Mouse (Mus musculus): ENCODE data around the gene Gmppb.

DNA sequence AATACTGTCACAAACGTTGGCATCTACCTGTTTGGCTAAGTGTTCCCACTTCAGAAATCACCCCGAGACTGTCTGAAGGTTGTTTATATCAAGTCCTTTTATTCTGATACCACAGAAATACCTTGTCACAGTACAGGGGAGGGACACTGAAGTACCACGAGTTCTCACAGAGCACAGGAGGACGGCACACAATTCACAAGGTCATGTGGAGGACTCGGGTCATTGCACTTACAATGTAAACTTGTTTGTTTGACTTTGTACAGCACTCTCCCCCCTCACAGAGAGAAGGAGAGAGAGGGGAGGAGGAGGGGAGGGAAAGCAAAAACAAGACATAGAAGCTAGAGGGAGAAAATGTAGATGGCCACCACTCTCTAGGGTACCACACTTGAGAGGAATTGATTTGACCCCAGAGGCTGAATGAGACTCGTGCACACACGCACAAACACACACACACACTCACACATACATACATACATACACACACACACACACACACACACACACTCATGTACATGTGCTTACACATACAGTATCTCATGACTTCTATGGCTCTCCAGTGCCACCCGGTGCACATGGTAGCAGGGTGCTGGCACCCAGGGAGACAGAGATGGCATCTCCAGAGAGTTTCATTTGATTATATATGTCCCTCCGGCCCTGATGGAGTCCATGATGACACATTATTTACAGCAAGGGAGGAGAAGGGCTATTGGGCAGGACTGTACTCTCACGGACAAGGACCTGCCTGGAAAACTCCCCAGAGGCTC lies 47.1 kb downstream of the Gmppb start:
- TF ChIP-seq CTCF (IDR thresholded peaks at IDR 0.05; ENCODE audit: borderline replicate concordance, insufficient read depth, low read length), result no peak
- no peak for TF ChIP-seq POLR2A (IDR thresholded peaks at IDR 0.05; ENCODE audit: low read depth, low read length)

All from embryonic fibroblast, embryonic 13.5 days (primary cell).